Comparison of ENCODE assay signal across 8 mouse cellular contexts in the genomic region with DNA sequence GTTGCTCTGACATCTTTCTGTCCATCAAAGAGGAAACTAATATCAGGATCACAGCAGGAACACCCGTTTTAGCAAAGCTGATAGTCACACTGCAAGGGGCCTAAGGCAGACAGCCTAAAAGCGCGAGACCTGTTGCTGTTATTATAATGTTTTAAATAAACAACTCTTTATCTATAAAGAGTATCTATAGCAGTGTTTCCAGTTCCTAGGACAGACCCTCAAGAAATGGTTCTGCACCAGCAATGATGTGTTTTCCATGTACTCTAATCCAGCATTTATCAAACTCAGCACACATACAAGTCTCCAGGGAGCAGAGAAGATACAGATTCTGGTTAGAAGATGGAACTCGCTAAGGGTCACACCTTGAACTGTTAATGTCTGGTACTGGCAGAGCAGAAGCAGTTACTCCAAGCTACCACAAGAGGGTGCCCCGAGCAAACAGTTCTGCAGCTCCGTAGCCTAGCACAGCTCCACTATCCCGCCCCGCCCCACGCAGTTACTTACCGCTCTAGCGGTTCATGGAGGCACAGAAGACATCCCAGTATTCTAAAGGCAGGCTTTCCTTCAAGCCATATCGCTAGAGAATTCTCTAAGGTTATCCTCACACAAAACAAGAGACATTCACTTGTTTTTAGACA.
DNase-seq lines count a peak whose midpoint lies in the region; ATAC-seq and TF ChIP-seq lines count a peak whose summit lies in the region.

No protein-coding gene starts in this region.

- 16% methylated on average over 12 of the region's 12 CpGs for WGBS in embryonic facial prominence, embryonic 12.5 days
- 18% methylated on average over 12 of the region's 12 CpGs for WGBS in limb, embryonic 11.5 days

- no peaks in the 10 kb centered on the region for H3K9me3 ChIP-seq in embryonic facial prominence, embryonic 12.5 days
- no peaks in the 10 kb centered on the region for H3K9me3 ChIP-seq in limb, embryonic 11.5 days (ENCODE audit: control insufficient read depth, low read length)

- ATAC-seq in embryonic facial prominence, embryonic 12.5 days (ENCODE audit: insufficient number of reproducible peaks, insufficient read depth, low FRiP score, low TSS enrichment), result 0 out of 2 replicates have a peak, but pooled peaks have one; percentile 72
- no peak for ATAC-seq in limb, embryonic 11.5 days (ENCODE audit: insufficient number of reproducible peaks, low FRiP score, low TSS enrichment, low read depth)

- no peak overlapping the region for H3K4me3 ChIP-seq in embryonic facial prominence, embryonic 12.5 days
- no peak overlapping the region for H3K4me3 ChIP-seq in limb, embryonic 11.5 days (ENCODE audit: low read depth, low read length)
- H3K4me3 ChIP-seq in myocyte, result no peak overlapping the region

- no peaks in the 10 kb centered on the region for H3K79me2 ChIP-seq in myocyte (ENCODE audit: control insufficient read depth, insufficient read depth)

- H3K4me2 ChIP-seq in embryonic facial prominence, embryonic 12.5 days (replicated peaks), result no peak overlapping the region
- H3K4me2 ChIP-seq in limb, embryonic 11.5 days (ENCODE audit: low read depth, severe bottlenecking), result no peak overlapping the region
- peak overlapping the region; percentile 30 for H3K4me2 ChIP-seq in myocyte (ENCODE audit: low read depth)

- H3K9ac ChIP-seq in embryonic facial prominence, embryonic 12.5 days, result no peak overlapping the region
- H3K9ac ChIP-seq in limb, embryonic 11.5 days (ENCODE audit: low read length), result no peak overlapping the region

- no peaks in the 10 kb centered on the region for H3K36me3 ChIP-seq in embryonic facial prominence, embryonic 12.5 days
- no peaks in the 10 kb centered on the region for H3K36me3 ChIP-seq in limb, embryonic 11.5 days (ENCODE audit: control insufficient read depth, insufficient read depth, low read length)
- H3K36me3 ChIP-seq in myocyte (ENCODE audit: control insufficient read depth, insufficient read depth), result no peaks in the 10 kb centered on the region

- no peaks in the 10 kb centered on the region for H3K27me3 ChIP-seq in embryonic facial prominence, embryonic 12.5 days
- H3K27me3 ChIP-seq in limb, embryonic 11.5 days (ENCODE audit: control insufficient read depth, insufficient read depth, low read length), result no peaks in the 10 kb centered on the region
- no peaks in the 10 kb centered on the region for H3K27me3 ChIP-seq in myocyte (ENCODE audit: control insufficient read depth, insufficient read depth, insufficient read length)

- no peak overlapping the region for H3K27ac ChIP-seq in embryonic facial prominence, embryonic 12.5 days
- no peak overlapping the region for H3K27ac ChIP-seq in limb, embryonic 11.5 days (replicated peaks; ENCODE audit: low read depth, low read length)

- no peaks in the 10 kb centered on the region for H3K4me1 ChIP-seq in embryonic facial prominence, embryonic 12.5 days
- H3K4me1 ChIP-seq in limb, embryonic 11.5 days (ENCODE audit: control insufficient read depth, insufficient read depth, low read length), result no peaks in the 10 kb centered on the region

- DNase-seq in 3134 (ENCODE audit: extremely low read depth, insufficient read length, low spot score), result peak; percentile 57
- DNase-seq in adrenal gland, postnatal 14 days, result peak; percentile 87
- peak; percentile 72 to 81 for DNase-seq in heart, adult 18-20 months
- peak; percentile 55 to 73 for DNase-seq in kidney, adult 8-10 months
- DNase-seq in limb, embryonic 11.5 days (ENCODE audit: low spot score), result peak; percentile 85
- peak; percentile 48 to 74 for DNase-seq in spleen, postnatal 4 days (ENCODE audit: low spot score in 2 of 2)

- no peak overlapping the region for H3ac ChIP-seq in myocyte (ENCODE audit: control insufficient read depth, insufficient read length)

- no peak for TF ChIP-seq POLR2A in myocyte (IDR thresholded peaks at IDR 0.05; ENCODE audit: insufficient read length, low read depth)

TF ChIP-seq in myocyte, 11 proteins besides CTCF, POLR2A, EP300 and RAD21:
- TF ChIP-seq REST (IDR thresholded peaks at IDR 0.05; ENCODE audit: insufficient read depth, insufficient read length), result no peak
- TF ChIP-seq MAX (IDR thresholded peaks at IDR 0.05; ENCODE audit: low read depth), result no peak
- no peak for TF ChIP-seq MYOD1 (IDR thresholded peaks at IDR 0.05; ENCODE audit: control insufficient read depth in 1 of 3, insufficient read length in 2 of 3, low read depth in 2 of 3)
- no peak for TF ChIP-seq SRF (IDR thresholded peaks at IDR 0.05; ENCODE audit: control insufficient read depth, insufficient read length, low read depth)
- TF ChIP-seq TCF12 (IDR thresholded peaks at IDR 0.05; ENCODE audit: insufficient read depth, poor library complexity, severe bottlenecking), result no peak
- TF ChIP-seq MYOG (IDR thresholded peaks at IDR 0.05; ENCODE audit: control insufficient read depth in 1 of 3, insufficient read depth in 1 of 3, insufficient read length in 2 of 3, low read depth in 2 of 3), result no peak
- TF ChIP-seq CEBPB (IDR thresholded peaks at IDR 0.05; ENCODE audit: insufficient read depth, poor library complexity, severe bottlenecking), result no peak
- TF ChIP-seq TCF3 (IDR thresholded peaks at IDR 0.05; ENCODE audit: insufficient read length, low read depth), result no peak
- no peak for TF ChIP-seq USF1 (IDR thresholded peaks at IDR 0.05; ENCODE audit: low read depth)
TF ChIP-seq in myocyte: peak in this region for 0.
